Mouse (Mus musculus) embryo, embryonic 10.5 days (tissue): ENCODE measurements around the gene Efcab9.

Experiments
- DNase-seq: peaks from one replicate; pipeline ENCODE4 v3.0.0-alpha.2; 2015; ENCODE audit warnings: low spot score

Gene Efcab9

DNA sequence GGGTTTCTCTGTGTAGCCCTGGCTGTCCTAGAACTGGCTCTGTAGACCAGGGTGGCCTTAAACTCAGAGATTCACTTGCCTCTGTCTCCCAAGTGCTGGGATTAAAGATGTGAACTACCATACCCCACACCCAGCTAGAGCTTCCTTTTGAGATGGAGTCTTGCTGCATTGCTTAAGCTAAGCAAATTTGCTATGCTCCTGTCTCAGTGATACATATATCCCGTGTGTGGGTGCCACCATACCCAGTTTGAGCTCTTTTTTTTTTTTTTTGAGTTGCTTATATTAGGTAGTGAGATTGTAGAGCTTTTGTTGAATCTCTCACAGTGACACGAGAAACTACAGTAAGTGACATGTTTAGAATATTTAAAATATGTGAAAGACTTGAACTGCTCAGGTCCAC is 36.6 kb downstream of the Efcab9 start:
- DNase-seq, result no peak

DNA sequence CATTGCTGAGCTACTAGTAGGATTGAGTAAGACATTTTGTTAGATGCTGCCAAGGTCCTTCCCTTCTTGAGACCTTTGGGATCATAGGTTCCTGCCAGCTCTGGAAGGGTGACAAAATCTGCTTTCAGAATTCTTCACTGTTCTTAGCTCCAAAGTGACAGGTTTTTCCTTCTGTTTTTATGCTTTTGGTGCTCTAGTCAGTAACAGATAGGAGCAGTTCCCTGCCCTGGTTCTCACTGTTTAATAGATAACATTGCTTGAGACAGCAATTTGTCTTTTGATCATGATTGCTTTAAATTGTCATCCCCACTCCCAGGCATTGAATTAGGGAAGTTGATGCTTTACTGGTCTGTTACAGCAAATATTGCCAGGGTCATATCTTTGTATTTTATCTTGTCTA is 38.6 kb downstream of the Efcab9 start:
- no peak for DNase-seq

DNA sequence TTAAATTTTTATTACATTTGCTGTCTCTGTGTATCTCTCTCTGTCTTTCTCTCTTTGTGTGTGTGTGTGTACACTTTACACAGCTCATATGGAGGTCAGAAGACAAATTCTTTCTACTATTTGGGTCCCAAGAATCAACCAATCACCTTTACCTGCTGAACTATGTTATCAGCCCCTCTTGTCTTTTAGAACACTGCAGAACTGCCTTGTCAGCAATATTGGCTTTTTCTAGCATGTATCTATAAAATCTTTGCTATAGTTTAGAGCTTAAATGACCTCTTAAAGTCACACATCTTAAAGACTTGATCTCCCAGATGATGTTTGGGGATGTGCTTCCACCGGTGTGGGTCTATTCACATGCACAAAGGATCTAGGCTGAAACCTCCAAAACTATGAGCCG is 40.8 kb downstream of the Efcab9 start:
- no peak for DNase-seq

DNA sequence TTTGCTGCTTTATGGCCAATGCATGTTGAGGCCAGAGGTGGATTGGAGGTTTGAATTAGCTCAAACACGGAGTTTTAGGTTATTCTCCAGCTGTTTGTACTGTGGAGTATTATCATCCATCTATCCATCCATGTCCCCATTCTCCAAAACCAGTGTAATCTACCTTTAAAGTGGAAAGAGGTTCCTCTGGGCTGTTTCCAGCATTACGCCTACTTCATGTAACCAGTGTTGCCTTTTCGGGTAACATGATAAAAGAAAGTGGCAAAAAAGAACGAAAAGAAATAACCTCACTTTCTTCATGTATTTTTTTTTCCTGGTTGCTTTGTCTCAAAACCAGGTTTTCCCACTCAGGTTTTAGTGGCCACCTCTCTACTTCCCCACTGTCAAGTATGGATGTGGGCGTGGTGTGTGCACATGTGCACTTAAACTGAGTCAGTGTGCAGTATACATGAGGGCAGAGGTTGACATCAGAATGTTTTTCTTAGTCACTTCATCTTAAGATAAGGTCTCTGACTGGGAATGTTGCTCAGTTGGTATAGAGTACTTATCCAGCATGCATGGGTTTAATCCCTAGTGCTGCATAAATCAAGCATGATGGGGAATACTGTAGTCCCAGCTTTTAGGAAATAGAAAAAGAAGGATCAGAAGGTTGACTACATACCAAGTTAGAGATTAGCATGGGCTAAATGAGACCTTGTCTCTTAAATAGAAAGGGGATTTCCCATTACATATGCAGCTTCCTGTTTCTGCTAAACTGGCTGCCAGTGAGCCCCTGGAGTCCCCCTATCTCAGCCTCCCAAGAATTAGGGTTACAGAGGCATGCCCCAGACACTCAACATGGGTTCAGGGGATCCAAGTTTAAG is 42.8 kb downstream of the Efcab9 start:
- no peak for DNase-seq

DNA sequence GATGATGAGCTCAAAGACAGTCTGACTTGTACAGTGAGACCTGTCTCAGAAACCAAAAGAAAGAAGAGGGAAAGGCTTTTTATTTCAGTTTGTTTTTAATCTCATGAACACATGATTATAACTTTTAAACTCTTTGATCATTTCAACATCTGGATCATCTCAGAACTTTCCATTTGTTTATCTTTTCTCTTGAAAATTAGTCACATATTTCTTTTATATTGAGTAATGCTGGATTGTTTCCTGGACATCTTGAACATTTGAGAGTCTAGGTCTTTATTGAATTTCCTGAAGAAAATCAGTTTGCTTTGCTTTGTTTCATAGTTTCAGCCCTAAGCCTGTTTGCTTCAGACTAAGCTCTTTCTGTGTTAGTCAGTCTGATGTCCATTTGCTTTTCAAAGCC is 43.5 kb downstream of the Efcab9 start:
- DNase-seq, result no peak

DNA sequence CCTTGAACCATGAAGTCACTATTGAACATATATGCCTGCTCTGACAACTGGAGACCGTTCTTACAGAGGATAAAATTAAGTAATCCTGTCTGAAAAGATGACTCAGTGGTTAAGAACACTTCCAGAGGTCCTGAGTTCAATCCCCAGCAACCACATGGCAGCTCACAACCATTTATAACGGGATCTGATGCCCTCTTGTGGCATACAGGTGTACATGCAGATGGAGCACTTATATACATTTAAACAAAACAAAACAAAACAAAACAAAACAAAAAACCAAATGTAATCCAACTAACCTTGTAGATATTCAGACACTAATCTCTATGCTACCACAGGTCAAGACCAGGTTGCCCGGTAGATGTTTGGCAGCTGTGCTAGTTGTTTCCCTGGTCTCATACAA is 44.4 kb downstream of the Efcab9 start:
- no peak for DNase-seq

DNA sequence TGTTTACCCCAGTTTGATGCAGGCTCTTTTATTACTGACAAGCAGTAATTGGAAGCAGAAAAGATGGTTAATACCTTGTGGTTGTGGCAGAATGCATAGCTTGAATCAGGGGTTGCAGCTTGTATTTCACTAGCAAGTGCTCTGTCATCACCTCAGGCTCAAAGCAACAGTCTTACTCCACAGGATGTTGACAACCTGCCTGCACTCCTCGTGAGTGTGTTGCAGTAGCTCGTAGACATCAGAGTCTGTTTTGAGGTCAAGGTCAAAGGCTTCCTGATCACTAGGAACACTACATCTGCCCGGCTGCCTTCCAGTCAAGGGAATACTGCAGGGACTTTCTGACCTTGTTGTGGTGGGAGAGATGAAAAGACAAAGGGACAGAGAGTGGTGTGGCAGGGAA is 45.3 kb downstream of the Efcab9 start:
- no peak for DNase-seq

DNA sequence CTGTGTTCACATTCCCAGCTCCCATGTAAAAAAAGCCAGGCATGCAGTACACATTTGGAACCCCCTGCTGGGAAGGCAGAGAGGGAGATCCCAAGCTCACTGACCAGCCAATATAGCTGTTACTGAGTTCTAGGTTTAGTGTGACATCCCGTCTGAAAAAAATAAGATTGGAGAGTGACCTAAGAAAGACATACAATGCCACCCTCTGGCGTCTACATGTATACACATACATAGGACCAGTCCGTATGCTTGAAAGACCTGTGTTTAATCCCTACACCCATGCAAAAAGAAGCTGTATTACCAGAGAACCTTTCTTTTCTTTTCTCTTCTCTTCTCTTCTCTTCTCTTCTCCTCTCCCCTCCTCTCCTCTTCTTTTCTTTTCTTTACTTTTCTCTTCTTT is 46.6 kb downstream of the Efcab9 start:
- DNase-seq, result no peak

DNA sequence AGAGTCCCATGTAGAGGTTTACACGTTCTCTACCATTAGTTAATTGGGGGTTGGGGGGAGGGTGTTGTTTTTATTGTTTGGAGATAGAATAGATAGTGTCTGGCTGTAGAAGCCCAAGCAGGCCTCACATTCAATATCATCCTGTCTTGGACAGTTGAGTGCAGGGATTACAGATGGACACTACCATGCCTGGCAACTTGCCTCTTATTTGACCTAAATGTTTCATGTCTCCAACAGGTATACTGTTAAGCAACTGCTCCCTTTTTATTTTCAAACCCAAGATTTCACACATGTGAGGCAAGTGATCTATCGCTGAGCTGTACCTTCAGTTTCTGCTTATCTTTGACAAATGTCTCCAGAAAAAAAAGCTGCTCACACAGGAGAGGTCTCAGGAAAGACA is 50.4 kb downstream of the Efcab9 start:
- no peak for DNase-seq

DNA sequence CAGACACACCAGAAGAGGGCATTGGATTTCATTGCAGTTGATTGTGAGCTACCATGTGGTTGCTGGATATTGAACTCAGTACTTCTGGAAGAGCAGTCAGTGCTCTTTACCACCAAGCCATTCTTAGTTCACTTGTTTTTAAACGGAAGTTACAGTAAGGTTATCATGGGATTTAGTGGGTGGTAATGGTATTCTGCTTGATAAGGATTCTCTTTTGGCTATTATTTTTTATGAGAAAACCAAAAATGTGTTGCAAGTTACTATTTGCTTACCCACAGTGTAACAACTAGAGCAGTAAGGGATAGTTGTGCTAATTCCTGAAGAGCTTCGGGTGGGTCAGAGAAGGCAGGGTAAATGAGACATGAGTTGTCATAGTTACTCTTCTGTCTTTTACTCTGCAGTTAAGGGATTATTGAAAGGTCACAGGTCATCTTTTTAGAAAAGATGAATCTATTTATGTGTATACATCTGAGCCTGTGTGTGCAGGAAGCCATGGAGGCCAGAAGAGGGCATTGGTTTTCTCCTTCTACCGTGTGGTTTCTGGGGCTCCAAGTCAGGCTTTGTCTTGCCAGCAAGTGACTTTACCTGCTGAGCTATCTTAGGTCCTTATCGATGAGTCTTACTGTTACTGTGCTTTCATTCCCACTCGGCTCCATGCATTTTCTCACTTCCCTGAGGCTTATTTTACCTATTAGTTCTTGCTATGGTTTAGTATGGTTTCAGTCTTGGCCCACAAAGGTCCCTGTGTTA is 56.2 kb downstream of the Efcab9 start:
- no peak for DNase-seq

DNA sequence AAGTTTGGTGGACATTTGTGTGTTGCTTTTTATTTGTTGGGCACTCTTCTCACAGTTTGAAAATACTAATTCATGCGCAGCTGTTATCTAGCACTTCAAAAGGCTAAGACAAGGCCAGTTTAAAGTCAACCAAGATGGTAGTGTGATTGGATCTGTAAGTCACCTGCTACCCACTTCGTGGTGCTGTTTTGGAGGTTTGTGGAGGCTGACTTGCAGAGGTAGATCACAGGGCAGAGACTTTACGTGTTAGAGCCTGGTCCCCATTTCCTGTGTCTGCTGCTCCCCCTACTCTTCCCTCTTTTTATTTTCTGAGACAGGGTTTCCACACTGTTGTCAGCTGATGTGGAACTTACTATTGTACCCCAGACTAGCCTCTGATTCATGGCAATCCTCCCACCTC is 57.2 kb downstream of the Efcab9 start:
- DNase-seq, result no peak
